Mouse (Mus musculus): ENCODE data around the gene 2310011J03Rik. TPM values are rescaled to one million over a fixed set of nuclear protein-coding genes. Genes with fewer than 3 reads are reported as not detected.

The 2310011J03Rik gene
- polyA plus RNA-seq, 1 experiment from 2014 or later = 46.6 TPM

Small RNA genes within 50 kb of the gene (microRNA-seq; reads per million reads assigned to microRNA genes)
- gene Mir6911 = 1.2 reads per million

Other genes with a start within 250 kb of the 2310011J03Rik start
- gene Sbno2, start 215.0 kb downstream of the 2310011J03Rik start, polyA plus RNA-seq (2015; fragmentation: Nextera tagmentation; extraction: Ambion mirVana) = 17.2 and 19.0 TPM in 2 replicates
- 14.5 and 14.8 TPM in 2 replicates for gene Stk11, start 204.7 kb downstream of the 2310011J03Rik start, polyA plus RNA-seq (2015; fragmentation: Nextera tagmentation; extraction: Ambion mirVana)
- gene Atp5d, start 181.9 kb downstream of the 2310011J03Rik start, polyA plus RNA-seq (2015; fragmentation: Nextera tagmentation; extraction: Ambion mirVana) = 536 and 594 TPM in 2 replicates
- 3.1 and 3.9 TPM in 2 replicates for gene Cbarp, start 179.7 kb downstream of the 2310011J03Rik start, polyA plus RNA-seq (2015; fragmentation: Nextera tagmentation; extraction: Ambion mirVana)
- gene Midn, start 172.3 kb downstream of the 2310011J03Rik start, polyA plus RNA-seq (2015; fragmentation: Nextera tagmentation; extraction: Ambion mirVana) = 7.8 and 9.8 TPM in 2 replicates
- 69.8 and 80.8 TPM in 2 replicates for gene Cirbp, start 154.6 kb downstream of the 2310011J03Rik start, polyA plus RNA-seq (2015; fragmentation: Nextera tagmentation; extraction: Ambion mirVana)
- 16.4 and 16.6 TPM in 2 replicates for gene 1600002K03Rik, start 147.6 kb downstream of the 2310011J03Rik start, polyA plus RNA-seq (2015; fragmentation: Nextera tagmentation; extraction: Ambion mirVana)
- 9.3 and 10.5 TPM in 2 replicates for gene Efna2, start 141.1 kb downstream of the 2310011J03Rik start, polyA plus RNA-seq (2015; fragmentation: Nextera tagmentation; extraction: Ambion mirVana)
- gene Mum1, start 94.1 kb downstream of the 2310011J03Rik start, polyA plus RNA-seq (2015; fragmentation: Nextera tagmentation; extraction: Ambion mirVana) = 50.8 and 51.6 TPM in 2 replicates
- gene Ndufs7, start 71.4 kb downstream of the 2310011J03Rik start, polyA plus RNA-seq (2015; fragmentation: Nextera tagmentation; extraction: Ambion mirVana) = 340 and 344 TPM in 2 replicates
- gene Gamt, start 59.5 kb downstream of the 2310011J03Rik start, polyA plus RNA-seq (2015; fragmentation: Nextera tagmentation; extraction: Ambion mirVana) = 92.0 and 115 TPM in 2 replicates
- 35.8 and 43.9 TPM in 2 replicates for gene Dazap1, start 59.1 kb downstream of the 2310011J03Rik start, polyA plus RNA-seq (2015; fragmentation: Nextera tagmentation; extraction: Ambion mirVana)
- 807 and 821 TPM in 2 replicates for gene Rps15, start 28.1 kb downstream of the 2310011J03Rik start, polyA plus RNA-seq (2015; fragmentation: Nextera tagmentation; extraction: Ambion mirVana)
- gene Apc2, start 24.6 kb downstream of the 2310011J03Rik start, polyA plus RNA-seq (2015; fragmentation: Nextera tagmentation; extraction: Ambion mirVana) = 3.3 and 4.3 TPM in 2 replicates
- 3.7 and 4.4 TPM in 2 replicates for gene Pcsk4, start 9.0 kb upstream of the 2310011J03Rik start, polyA plus RNA-seq (2015; fragmentation: Nextera tagmentation; extraction: Ambion mirVana)
- gene Reep6, start 9.4 kb upstream of the 2310011J03Rik start, polyA plus RNA-seq (2015; fragmentation: Nextera tagmentation; extraction: Ambion mirVana) = 45.2 and 51.1 TPM in 2 replicates
- 22.0 and 24.0 TPM in 2 replicates for gene Adamtsl5, start 27.9 kb upstream of the 2310011J03Rik start, polyA plus RNA-seq (2015; fragmentation: Nextera tagmentation; extraction: Ambion mirVana)
- gene Plk5, start 35.9 kb upstream of the 2310011J03Rik start, polyA plus RNA-seq (2015; fragmentation: Nextera tagmentation; extraction: Ambion mirVana) = 0.14 and 0.61 TPM in 2 replicates
- 3.0 and 4.1 TPM in 2 replicates for gene Mex3d, start 67.1 kb upstream of the 2310011J03Rik start, polyA plus RNA-seq (2015; fragmentation: Nextera tagmentation; extraction: Ambion mirVana)
- 131 and 139 TPM in 2 replicates for gene Mbd3, start 79.0 kb upstream of the 2310011J03Rik start, polyA plus RNA-seq (2015; fragmentation: Nextera tagmentation; extraction: Ambion mirVana)
- gene Uqcr11, start 86.3 kb upstream of the 2310011J03Rik start, polyA plus RNA-seq (2015; fragmentation: Nextera tagmentation; extraction: Ambion mirVana) = 669 and 707 TPM in 2 replicates
- 46.1 and 57.9 TPM in 2 replicates for gene Tcf3, start 113.1 kb upstream of the 2310011J03Rik start, polyA plus RNA-seq (2015; fragmentation: Nextera tagmentation; extraction: Ambion mirVana)
- 0.06 and 0.08 TPM in 2 replicates for gene Onecut3, start 174.3 kb upstream of the 2310011J03Rik start, polyA plus RNA-seq (2015; fragmentation: Nextera tagmentation; extraction: Ambion mirVana)
- gene Atp8b3, start 218.6 kb upstream of the 2310011J03Rik start, polyA plus RNA-seq (2015; fragmentation: Nextera tagmentation; extraction: Ambion mirVana) = 0.12 and 0.21 TPM in 2 replicates
- gene Rexo1, start 241.0 kb upstream of the 2310011J03Rik start, polyA plus RNA-seq (2015; fragmentation: Nextera tagmentation; extraction: Ambion mirVana) = 16.7 TPM in 2 replicates

Data from stomach, embryonic 16.5 days (tissue).